Mouse (Mus musculus): ENCODE results near the gene Rgs2. TPM values are rescaled to one million over a fixed set of nuclear protein-coding genes. Genes with fewer than 3 reads are reported as not detected.

Rgs2 gene
- 8.6 and 17.2 TPM in 2 replicates for polyA plus RNA-seq (2021; fragmentation: Nextera tagmentation)
- long read RNA-seq, experiment 1, transcript Rgs2-202 (5 exons, 3,021 nt) = major isoform, 22 of 31 reads
- long read RNA-seq, experiment 1, partial matches to known transcripts = 3 of 31 reads
- long read RNA-seq, experiment 1, other reads (novel, unspliced or antisense) = 6 of 31 reads
- long read RNA-seq, experiment 2, transcript Rgs2-202 (5 exons, 3,021 nt) = major isoform, 14 of 44 reads
- long read RNA-seq, experiment 2, partial matches to known transcripts = 8 of 44 reads
- long read RNA-seq, experiment 2, other reads (novel, unspliced or antisense) = 22 of 44 reads

GRCm38 (mm10) chr1:144003904-144004740 is at the start of gene Rgs2:
Gene Rgs2 (minus strand): TSS chr1:144004161.

Other genes with a start within 250 kb of the Rgs2 start
- 5.5 and 5.9 TPM in 2 replicates for gene Trove2, start 227.1 kb downstream of the Rgs2 start, polyA plus RNA-seq (2021; fragmentation: Nextera tagmentation)
- gene Uchl5, start 226.9 kb downstream of the Rgs2 start, polyA plus RNA-seq (2021; fragmentation: Nextera tagmentation) = 99.8 and 111 TPM in 2 replicates
- 0.43 and 0.49 TPM in 2 replicates for gene Rgs13, start 173.2 kb upstream of the Rgs2 start, polyA plus RNA-seq (2021; fragmentation: Nextera tagmentation)
- 0.11 and 0.20 TPM in 2 replicates for gene Rgs1, start 245.1 kb upstream of the Rgs2 start, polyA plus RNA-seq (2021; fragmentation: Nextera tagmentation)

All from left cerebral cortex, adult 6 months (tissue).